Mouse (Mus musculus): ENCODE data around the gene Rnf214.

GRCm38 (mm10) chr9:45939794-45940193 is 33.1 kb upstream of the Rnf214 start:
- no peak for TF ChIP-seq CTCF (IDR thresholded peaks at IDR 0.05; ENCODE audit: control insufficient read depth, insufficient read depth, low read length)
- no peak for TF ChIP-seq POLR2A (IDR thresholded peaks at IDR 0.05; ENCODE audit: borderline replicate concordance, control insufficient read depth, low read depth, low read length)

All from bone marrow, adult 2 months (tissue).